Mouse (Mus musculus) left cerebral cortex, postnatal 14 days (tissue): ENCODE data around the gene Gse1. TPM values are rescaled to one million over a fixed set of nuclear protein-coding genes. Genes with fewer than 3 reads are reported as not detected.
A peak's percentile ranks its signal among the peaks of the same experiment; 100 is the strongest.

Source experiments
- DNase-seq, 2 experiments: peaks; one replicate each; pipeline ENCODE4 v3.0.0; 2021 to 2022; ENCODE audit warnings: low spot score in 2 of 2, mixed read lengths in 1 of 2
- intact Hi-C: fragments of 180-260 bp; cut with DNase I; formaldehyde crosslinking; loops from one replicate; pipeline ENCODE4 v1.15.1; 2025
- total RNA-seq, 2 experiments: library from RNA; stranded (reverse); gene quantifications; 2 replicates each; pipeline ENCODE4 v1.2.3; 2021

Gene Gse1
- total RNA-seq, 2 experiments from 2014 or later: 49.0 to 57.3 TPM

- no peak for DNase-seq
- intact Hi-C loops: no loop called here
These were observed 22.3 kb upstream of the Gse1 start for GRCm38 (mm10) chr8:120205916-120206315.

GRCm38 (mm10) chr8:120207364-120207763, 20.9 kb upstream of the Gse1 start:
- intact Hi-C loops: no loop called here
- no peak for DNase-seq

GRCm38 (mm10) chr8:120208113-120208512, 20.1 kb upstream of the Gse1 start:
- no peak for DNase-seq
- intact Hi-C loops: no loop called here

- intact Hi-C loops: no loop called here
These were observed 16.9 kb upstream of the Gse1 start for GRCm38 (mm10) chr8:120211345-120211744.

GRCm38 (mm10) chr8:120212596-120212995, 15.7 kb upstream of the Gse1 start:
- no peak for DNase-seq
- intact Hi-C loops: no loop called here

More at GRCm38 (mm10) chr8:120211345-120211744, 16.9 kb upstream of the Gse1 start:
- DNase-seq: no peak

DNA sequence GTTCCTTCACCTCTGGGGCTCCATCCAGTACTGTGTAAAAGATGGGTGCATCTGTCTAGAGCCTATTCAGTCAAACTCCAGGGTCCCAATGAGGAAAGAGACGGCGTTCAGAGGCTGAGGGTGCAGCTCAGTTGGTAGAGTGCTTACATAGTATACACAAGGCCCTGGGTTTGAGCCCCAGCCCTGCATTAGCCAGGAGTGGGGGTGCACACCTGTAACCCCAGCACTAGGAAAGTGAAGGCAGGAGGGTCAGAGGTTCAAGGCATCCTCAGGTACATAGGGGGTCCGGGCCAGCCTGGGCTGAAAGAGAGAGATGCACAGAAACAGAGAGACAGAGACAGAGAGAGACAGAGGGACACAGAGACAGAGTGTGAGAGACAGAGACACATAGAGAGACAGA, 15.0 kb upstream of the Gse1 start:
- DNase-seq: no peak
- intact Hi-C loops: no loop called here

DNA sequence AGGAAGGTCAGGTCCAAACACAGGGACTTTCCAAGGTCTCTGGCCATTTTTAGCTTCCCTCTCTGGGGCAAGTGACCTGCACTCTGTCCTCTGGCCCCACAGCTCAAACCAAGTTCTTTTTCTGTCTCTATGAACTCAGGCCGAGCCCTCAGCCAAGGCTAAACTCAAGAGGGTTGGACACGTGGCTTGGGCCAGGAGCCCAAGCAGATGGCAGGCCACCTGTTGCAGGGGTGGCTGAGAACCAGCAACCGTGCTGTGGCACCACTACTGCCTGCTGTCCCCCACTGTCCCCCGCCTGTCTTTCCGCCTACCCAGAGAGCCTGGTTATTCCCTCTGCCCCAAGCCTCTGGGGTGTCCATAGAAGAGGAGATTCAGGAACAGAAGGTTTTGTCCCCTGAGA, 14.3 kb upstream of the Gse1 start:
- intact Hi-C loops: no loop called here
- DNase-seq: no peak

DNA sequence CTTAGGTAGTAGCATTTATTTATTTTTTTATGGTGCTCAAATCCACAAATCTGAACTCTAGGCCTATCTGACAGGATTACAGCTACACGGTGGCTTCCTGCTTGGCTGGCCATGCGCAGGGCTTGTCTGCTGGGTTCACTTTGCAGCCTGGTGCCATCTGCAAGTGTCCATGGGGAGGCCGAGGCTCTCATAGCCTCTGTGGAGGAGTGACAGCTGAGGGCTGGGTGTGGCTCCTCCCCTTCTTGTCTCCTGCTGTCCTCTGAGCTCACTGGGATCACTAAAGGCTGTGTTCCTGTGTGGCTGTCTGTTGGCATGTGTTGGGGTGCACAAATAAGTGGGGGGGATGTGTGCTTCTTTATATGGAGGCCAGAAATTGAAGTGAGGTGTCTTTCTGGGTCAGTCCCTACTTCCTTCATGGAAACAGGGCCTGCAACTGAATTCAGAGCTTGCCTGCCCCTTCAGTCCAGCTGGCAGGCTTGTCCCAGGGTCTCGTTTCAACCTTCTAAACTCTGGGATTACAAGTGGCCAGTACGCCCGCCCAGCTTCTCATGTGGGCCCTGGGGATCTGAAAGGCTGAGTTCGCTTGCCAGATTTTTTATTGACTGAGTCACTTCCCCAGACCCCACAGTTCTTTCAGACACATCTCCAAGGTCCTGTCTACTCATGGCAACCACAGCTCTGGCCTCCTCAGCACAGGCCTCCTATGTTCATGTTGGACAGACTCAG, 12.7 kb upstream of the Gse1 start:
- DNase-seq: no peak
- intact Hi-C loops: no loop called here

DNA sequence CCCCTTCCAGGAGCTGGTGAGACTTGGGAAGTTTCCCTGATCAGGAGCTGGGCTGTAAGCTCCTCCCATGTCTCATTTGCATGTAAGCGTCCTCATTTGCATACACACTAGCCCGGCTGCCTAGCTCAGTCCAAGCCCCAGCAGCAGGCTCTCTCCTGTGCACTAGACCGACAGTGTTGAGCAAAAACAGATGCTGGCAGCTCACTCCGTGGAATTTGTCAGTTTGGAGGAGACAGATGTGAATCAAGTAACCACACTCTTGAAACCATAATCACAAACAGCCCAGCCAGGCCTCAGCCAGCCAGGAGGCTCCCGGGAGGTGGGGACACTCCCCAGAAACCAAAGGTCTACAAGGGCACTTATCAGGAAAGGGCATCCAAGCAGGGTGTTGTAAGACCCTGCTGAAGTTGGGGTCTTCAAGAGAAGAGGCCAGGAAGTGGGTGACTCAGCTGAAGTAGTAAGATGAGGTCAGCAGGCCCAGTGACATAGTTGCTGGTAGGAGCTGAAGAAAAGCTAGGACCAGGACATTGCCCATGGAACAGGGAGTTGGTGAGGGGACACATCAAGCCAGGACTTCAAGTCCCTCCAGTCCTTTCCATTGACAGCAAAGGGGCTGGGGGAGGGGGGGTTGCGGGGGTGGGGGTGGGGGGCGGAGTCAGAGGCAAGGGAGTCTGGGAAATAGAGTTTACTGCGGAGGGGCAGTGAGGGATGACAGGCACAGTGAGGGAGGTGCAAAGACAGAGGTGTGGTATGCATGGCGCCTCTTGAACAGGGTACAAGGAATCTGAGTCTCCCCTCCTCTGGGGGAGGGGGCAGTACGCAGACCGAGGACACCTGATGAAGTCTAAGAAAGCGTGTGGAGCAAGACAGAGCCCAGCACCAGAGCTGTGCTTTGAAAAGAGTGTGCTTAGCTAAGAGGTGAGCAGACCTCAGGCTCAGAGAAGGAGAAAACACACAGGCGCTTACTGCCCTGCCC, 11.1 kb upstream of the Gse1 start:
- DNase-seq: peak in 1 of 2 experiments; percentile 48
- intact Hi-C loops: no loop called here

DNA sequence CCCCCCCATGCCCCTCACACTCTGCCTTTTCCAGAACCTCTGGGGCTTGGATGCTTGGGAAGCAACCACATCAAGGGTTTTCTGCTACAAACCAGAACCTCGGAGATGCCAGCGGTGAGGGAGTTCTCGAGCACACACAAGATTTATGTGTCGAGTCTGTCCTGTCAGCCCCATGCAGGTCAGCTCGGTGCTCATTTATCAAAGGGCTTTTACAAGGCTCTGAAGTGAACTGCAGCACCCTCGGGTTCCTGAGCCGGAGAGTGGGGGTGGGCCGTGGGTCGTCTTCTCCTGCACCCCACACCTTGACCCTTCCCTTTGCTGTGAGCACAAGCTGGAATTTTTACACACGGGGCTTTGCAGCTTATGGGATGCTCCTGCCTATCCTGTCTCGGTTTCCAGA, 5.7 kb upstream of the Gse1 start:
- DNase-seq: no peak
- intact Hi-C loops: no loop called here

DNA sequence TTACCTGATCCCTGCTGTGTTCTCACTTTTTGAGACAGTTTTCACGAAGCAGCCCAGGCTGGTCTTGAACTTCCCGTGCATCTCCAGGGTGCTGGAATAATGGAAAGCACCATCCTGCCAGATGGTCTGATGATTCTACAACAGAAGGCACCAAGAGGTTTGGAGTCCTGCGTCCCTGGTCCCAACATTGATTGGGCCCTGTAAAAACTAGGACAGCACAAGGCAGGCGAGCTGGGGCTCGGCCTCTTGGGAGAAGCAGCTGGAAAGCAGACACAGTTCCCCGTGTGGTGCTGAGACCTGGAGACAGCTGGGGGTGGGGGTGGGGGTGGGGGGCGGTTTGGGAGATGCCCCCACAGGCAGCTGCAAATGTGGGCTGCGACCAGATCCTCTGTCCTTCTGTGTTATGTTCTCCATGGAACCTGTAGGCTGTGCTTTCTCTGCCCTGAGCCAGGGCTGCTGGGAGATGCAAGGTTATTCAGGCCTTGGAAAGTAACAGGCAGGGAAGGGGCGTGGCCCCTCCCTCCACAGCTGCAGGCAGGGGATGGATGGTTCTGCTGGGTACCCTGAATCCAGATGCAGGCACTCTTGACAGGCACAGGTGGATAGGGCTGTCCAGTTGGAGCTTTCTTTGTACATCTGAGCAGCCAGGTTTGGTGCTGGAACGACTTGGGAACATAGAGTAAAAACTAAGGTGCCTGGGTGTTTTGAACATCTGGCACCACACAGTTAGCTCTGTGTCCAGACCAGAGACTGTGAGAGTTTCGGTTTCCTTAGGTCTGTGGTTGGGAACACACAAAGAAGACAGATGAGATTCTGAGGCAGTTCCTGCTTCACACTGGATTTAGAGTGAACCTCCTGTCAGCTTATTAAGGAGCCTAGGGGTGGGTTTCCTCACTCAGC, 3.5 kb upstream of the Gse1 start:
- no peak for DNase-seq
- intact Hi-C loops: no loop called here

DNA sequence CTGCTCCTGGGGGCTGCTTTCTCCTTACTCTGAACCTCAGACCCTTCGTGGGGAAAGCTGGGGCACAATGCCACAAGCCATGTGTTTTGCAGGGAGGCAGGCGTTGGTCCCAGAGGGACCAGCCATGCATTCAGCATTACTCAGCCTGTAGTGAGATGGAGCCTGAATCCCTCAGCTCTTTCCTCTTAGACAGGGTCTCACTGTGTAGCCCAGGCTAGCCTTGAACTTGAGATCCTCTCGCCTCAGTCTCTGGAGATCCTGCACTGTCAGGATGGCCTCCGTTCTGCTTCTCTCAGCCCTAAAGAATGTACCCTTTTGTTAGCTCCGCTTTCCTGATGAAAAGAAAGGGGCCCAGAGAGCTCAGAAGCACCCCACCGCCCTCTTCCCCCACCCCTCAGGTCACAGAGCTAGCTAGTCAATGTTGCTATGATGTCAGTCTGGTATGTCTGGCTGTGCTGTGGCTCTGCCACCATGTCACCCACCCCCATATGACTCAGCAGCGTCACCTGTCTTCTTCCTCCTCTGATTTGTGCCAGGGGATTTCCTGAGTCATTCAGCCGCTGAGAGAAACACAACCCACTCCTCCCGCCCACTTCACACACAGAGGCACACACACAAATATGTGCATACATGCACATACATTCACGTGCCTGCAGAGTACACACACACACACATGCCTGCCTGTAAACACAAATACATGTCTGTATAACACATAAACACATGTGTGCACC, 2.7 kb upstream of the Gse1 start:
- peak; percentile 66 to 85 for DNase-seq
- intact Hi-C loops: no loop called here

- DNase-seq: no peak
- intact Hi-C loops: no loop called here
These were observed 1.3 kb upstream of the Gse1 start for GRCm38 (mm10) chr8:120226700-120227577.

GRCm38 (mm10) chr8:120227578-120227876, 729 bp upstream of the Gse1 start:
- DNase-seq: no peak
- intact Hi-C loops: no loop called here

GRCm38 (mm10) chr8:120228781-120229573, 721 bp downstream of the Gse1 start:
- DNase-seq: peak; percentile 52 to 67
- intact Hi-C loops: loop anchor here (1.0 kb wide), 1 partner anchor 90 kb away; no protein-coding TSS in a partner anchor

GRCm38 (mm10) chr8:120229574-120229916, 1.3 kb downstream of the Gse1 start:
- intact Hi-C loops: loop anchor here (1.0 kb wide), 1 partner anchor 90 kb away; no protein-coding TSS in a partner anchor

DNA sequence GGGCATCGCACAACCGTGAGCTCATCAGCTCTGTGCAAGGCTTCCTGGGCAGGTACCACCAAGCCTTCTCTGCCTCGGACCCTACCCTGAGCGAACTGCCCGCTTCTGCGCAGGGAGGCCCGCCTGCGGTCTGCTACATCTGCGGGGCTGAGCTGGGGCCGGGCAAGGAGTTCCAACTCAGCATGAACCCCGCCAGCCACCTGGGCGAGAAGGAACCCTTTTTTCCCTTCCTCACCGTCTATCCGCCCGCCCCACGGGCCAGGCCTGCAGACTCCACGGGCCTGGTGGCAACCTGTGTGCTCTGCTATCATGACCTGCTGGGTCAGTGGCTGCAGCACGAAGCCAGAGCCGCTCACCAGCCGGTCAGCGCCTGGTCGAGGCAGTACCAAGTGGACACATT, 1.8 kb downstream of the Gse1 start:
- intact Hi-C loops: no loop called here

More at GRCm38 (mm10) chr8:120229574-120229916, 1.3 kb downstream of the Gse1 start:
- no peak for DNase-seq

More for the DNA sequence above, 1.8 kb downstream of the Gse1 start:
- no peak for DNase-seq
